Mouse (Mus musculus): ENCODE measurements around the gene Flna.
A peak's percentile ranks its signal among the peaks of the same experiment; 100 is the strongest.

The Flna gene

DNA sequence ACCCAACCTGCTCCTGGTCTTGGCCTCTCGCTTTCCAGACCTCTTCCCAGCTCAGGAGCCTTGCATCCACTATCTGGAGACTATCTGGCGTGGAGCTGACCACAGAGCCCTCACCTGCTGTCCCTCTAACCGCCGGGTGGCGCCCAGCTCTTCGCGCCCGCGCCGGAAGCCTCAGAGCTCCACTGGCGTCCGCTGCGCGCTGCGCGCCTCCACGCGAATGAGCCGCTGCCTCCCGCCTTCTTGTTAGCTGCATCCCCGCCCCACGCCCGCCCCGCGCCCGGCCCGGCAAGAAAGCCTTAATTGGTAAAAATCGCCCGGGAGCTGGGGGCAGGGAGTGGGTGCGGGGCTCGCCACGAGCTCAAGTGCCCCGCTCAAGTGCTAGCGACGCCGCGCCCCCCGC, at the start of gene Flna:
Gene Flna (minus strand): TSS at position 206 of the 400 bp plus-strand sequence.
- DNase-seq (ENCODE audit: low spot score): peak; percentile 61

DNA sequence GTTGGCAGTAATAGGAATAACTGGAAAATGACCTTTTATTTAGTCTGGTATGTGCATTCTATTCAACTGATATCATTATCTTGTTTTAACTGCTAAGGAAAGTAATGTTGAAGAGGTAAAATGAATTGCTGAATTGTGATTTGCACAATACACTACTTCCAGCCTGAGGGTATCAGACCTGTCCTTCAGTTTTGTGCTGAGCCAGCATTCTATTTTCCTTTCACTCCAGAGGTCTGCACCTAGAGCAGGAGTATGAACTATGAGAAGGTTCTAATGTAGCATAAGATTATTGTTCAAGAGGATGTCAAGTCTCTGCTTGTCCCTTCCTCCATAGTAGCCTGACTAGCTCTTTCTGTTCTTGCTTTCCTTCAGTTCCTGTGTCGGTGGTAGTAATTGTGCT, 48.7 kb upstream of the Flna start:
- no peak for DNase-seq (ENCODE audit: low spot score)

DNA sequence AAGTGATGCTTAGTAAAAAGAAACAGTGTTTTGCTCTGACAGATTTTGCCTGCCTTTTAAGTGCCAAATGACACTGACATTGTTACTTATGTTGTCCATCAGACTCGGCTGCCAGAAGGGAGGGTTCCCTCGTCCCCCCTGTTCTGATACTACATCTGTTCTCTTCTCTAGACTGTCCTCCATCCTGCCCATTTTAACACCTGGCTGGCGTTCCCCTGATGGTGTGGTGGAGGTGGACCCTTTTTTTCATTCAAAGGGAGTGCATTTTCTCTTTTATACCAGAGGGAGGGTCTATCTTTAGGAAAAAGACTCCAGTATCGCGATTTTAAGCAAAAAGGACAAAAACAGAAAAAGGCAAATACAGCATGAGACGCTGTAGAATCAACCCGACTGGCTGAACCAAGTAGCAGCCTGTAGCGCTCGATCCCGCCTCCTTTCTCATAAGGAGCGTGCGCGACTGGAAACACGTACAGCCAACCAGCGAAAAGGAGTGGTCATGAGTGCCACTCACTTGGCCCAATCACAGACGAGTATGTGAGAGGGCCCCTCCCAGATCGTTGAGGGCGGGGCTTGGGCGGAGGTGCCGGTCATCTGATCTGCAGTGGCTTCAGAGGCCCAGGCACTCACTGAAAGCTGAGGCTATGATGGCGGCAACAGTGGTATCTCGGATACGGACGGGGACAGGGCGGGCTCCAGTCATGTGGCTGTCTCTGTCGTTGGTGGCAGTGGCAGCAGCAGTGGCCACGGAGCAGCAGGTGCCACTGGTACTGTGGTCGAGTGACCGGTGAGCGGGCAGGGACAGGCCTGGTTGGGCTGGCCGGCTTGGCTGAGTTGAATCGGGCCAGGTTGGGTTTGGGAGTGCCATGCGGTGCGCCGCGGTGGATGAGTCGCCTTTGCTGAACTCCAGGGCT, 47.2 kb upstream of the Flna start, which contains the start of gene Atp6ap1:
Gene Atp6ap1 (plus strand): TSS at position 560 of the 911 bp plus-strand sequence.
- DNase-seq (ENCODE audit: low spot score): peak; percentile 94

DNA sequence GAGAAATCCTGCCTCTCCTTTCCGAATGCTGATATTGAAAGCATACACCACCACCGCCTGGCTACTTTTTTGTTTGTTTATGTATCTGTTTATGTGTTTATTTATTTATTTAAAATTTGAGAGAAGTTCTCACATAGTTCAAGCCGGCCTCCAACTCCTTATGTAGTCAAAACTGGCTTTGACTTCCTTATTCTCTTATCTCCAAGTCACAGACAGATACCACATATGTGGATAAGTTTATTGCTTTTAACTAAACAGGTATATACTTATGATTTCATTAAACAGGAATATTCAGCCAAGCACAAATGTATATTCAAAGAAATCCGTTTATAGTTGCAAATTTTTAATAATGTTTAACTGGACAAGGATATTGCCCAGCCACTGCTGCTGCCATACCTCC, 43.8 kb upstream of the Flna start:
- no peak for DNase-seq (ENCODE audit: low spot score)

DNA sequence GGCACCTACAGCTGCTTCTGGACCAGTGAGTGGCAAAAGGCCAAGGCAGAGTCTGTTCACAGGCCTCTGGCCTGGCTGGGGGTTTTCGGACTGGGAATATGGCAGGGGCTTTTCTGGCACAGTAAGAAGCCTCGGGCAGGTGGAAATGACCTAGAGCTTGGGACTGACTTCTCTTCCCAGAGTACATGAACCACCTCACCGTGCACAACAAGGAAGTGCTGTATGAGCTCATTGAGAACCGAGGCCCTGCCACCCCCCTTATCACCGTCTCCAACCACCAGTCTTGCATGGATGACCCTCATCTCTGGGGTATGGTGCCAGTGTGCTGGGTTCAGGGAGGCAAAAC, 33.4 kb upstream of the Flna start:
- no peak for DNase-seq (ENCODE audit: low spot score)

DNA sequence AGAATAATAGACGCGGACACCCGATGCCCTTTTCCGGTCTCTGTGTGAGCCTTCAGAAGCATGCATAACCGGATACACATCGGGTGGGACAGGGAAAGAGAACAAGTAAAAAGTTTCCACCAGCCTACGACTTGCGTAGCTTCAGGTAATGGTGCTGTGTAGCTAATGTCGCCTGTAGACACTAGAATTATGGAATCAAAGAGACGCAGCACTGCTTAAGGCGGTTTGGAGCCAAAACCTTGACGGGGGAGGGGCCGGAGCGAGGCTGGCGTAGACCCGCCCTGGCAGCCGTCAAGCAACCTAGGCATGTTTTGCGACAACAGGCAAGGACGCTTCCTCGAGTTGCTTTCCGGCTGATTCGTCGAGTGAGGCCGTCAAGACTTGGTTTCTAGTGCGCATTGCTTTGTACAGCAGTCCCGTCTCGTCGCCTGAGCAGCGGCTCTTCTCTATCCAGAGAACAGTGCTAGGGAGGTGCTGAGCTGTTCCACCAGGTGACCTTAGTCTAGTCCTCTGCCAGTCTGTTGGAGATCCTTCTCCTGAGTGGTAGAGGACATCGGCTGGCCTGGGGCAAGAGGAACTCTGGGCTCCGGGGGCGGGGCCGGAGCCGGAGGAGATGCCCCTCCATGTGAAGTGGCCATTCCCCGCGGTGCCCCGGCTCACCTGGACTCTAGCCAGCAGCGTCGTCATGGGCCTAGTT, 32.9 kb upstream of the Flna start:
- DNase-seq (ENCODE audit: low spot score): peak; percentile 92

DNA sequence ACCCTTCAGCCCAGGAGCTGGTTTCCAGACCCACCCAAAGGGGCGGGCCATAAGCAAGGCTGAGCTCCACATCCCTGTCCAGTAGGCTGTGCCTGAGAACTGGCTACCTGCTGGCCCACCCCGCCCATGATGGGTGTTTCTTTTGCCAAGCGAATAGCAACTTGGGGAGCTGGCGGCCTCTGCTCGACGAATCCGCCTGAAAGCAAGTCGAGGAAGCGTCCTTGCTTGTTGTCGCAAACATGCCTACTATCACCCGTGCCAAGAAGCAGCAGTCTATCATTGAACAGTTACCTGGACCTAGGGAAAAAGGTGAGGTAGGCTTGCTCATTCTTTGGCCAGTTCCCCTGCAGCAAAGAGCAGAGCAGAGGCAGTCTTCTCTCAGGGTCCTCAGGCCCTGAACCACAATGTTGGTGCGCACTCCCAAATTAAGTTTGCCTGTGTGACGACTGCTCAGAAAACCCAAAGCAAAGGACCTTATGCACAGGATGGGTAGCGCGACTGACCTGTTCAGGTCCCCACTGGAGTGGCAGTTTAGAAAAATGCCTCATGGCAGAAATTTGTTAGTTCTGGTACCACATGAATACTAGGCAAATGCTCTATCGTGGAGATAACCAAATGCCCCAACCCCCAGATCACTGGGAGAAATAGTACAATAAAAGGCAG, 32.2 kb upstream of the Flna start, which contains the start of the genes Taz and Dnase1l1:
Gene Taz (plus strand): TSS at position 181 of the 663 bp plus-strand sequence.
Gene Dnase1l1 (minus strand): TSS at position 606 of the 663 bp plus-strand sequence.
- peak; percentile 76 for DNase-seq (ENCODE audit: low spot score)

DNA sequence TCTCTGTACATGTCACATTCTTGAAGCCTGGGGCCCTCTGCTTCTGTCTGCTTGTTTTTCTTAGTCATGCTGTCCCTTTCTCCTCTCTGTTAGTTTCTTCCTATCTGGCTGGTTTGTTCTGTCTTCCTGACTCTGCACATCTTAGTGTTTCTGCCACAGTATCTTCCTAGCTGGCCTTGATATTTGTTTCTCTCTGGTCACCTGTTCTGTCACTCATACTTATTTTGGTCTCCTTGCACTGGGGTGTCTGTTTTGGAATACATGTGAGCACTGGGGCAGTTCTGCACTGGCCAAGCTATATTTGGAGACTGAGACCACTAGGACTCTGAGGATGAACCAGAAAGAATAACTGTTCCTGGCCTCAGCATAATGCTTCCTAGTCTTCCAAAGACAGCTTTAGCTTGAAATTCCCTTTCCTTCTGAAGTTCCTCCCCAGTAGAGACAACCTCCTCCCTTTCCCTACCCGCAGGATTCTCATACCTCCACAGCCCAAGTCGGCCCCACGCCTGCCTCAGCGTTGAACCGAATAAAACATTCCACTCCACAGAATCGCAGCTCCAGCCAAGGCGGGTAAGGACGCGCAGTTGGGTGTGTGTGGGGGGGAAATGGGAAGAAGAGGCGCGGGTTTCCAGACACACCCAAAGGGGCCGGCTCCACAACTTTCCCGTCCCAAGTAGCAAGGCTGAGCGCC, 31.6 kb upstream of the Flna start:
- no peak for DNase-seq (ENCODE audit: low spot score)

DNA sequence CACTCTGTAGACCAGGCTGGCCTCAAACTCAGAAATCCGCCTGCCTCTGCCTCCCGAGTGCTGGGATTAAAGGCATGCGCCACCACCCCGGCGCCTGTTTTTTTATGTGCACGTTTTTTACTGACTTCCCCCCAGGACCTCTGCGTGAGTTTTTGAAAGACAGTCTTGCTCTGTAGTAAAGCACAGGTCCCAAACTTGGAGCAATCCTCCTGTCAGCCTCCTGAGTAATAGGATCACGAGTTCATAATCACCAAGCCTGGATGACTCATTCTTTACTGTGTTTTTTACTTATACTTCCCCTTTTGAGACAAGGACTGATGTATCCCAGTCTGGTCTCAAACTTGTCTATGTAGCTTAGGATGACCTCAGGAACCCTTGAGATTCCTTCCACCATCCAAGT, 28.3 kb upstream of the Flna start:
- no peak for DNase-seq (ENCODE audit: low spot score)

DNA sequence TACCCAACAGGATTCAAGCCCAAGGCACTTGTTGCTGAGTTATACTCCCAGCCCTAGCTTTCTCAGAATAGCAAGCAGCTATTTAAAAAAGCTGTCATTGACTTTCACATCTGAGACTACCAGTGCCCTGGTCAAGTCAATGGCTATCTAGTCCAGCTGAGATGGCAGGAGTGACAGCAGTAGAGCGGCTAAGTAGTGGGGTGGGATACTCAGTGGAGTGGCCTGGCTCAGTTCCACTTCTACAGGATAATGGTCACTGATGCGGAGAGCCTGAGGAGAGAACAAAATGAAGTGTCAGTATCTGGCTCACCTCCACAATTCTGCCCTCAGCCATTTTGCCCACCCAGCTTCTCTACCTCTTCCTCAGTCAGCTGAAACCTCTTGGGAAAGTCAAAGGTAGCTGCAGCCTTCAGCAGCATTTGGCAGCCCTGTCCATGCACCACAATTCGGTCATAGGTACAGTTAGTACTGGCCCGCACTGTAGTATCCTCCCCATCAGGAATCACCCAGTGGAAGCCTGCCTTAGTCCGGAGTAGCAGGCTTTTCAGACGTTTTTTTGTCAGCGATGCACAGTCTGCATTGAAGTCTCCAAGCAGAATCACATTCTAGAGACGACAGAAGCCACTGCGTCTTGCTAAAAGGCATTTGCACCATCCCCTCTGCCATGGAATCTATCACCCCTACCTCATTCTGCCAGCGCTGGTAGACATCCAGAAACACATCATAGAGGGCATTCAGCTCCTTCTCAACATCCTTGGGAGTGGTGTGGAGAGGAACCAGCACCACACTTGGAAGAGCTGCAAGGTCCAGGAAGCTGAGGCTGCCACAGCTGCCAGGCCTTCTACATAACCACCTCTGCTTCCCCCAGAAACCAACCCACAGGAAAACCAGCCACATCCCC, 24.1 kb upstream of the Flna start:
- peak; percentile 17 for DNase-seq (ENCODE audit: low spot score)

DNA sequence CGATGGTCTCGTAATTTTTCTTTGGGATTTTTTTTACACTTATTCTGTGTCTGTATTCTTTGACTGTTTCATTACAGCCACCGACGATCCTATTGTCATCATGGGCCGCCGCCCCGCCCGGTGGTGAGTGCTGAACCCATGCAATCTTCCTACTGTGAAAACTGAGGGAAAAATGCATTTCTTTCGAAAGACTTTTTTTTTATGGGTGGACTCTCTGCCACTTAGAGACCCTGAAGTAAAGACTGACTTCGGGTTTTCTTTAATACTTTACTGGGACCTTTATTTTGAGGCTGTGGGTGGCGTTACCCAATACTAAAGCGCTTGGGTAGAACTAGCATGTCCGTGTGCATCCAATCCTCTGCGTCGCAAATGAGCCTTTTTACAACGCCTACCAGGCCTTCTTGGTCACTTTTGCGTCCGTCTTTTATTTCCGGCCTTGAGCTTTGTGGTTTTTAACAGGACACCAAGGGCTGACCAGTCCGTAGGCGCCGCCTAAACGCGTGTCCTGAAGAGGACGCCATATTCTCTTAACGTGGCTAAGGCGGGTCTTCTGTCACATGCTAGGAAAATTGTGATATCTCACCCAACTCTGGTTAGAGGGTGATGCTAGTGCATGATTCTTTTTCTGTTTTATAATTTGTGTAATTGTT, 21.4 kb upstream of the Flna start:
- DNase-seq (ENCODE audit: low spot score): peak; percentile 60

DNA sequence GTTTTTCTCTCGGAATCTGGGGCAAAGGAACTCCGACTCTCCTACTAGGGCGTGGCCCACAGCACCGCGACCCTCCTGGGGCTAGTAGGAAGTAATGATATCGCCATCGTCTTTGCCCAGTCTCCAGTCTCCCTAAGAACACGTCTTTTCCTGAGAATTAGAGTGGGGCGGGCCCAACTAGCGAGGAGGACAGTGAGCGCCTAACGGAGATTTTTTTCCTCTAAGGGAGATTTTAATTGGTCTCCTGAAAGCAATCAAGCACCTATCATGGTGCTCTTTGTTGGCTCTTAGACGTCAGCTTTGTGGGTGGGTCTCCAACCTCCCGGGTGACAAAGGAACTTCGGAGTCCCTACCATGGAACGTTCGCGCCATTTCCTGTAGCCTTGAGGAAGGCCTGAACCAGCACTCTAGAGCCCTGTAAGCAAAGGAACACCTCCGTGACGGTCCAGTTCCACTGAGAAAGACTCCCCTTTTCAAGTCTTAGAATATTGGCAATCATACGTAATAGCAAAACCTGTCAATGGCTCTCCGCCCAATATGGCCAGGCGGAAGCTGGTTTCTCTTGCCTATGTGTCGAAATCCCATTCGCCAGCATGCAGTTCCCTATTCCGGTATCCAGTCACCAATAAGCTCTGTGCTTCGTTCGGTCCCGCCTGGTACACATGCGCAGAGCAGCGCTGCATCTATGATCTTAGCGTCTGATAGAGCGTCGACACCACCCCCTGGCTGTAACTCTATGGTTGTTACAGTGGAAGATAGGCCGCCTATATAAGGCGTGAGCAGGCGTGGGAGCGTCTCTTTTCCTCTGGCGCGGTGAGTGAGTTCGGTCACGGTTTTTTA, 20.7 kb upstream of the Flna start, which contains the start of gene Rpl10:
Gene Rpl10 (plus strand): TSS at position 751 of the 840 bp plus-strand sequence.
- DNase-seq (ENCODE audit: low spot score): peak; percentile 95

DNA sequence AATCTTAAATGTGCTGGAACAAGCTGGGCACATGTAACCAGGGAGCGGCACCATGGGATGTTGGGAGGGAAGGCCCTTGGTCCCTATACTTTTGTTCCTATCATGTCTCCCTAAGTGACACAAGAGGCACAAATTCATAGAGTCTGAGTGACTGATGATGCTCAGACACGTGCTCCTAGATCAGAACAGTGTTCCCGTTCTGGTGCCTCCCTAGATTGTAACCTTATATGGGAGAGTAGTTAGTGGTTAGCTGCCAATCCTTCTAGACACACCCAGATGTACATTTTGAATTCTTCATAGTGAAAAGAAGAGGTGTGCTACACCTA, 20.1 kb upstream of the Flna start:
- no peak for DNase-seq (ENCODE audit: low spot score)

DNA sequence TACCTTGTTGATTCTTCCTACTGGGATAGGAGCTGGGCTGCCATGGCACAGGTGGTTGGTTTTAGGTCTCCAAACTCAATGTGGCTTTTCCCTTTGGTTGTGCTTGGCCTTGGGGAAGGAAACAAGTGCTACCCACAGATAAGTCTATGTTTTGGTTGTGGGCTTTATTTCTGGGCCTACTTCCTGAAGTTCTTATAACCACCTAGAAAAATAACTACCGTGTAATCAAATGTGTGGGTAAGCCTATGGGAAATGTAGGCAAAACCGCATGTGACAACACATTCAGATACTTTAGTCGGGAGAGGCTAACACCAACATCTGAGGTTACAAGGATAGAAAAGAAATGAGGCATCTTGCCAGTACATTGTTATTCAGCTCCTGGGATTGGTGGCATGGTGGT, 8.1 kb upstream of the Flna start:
- no peak for DNase-seq (ENCODE audit: low spot score)

DNA sequence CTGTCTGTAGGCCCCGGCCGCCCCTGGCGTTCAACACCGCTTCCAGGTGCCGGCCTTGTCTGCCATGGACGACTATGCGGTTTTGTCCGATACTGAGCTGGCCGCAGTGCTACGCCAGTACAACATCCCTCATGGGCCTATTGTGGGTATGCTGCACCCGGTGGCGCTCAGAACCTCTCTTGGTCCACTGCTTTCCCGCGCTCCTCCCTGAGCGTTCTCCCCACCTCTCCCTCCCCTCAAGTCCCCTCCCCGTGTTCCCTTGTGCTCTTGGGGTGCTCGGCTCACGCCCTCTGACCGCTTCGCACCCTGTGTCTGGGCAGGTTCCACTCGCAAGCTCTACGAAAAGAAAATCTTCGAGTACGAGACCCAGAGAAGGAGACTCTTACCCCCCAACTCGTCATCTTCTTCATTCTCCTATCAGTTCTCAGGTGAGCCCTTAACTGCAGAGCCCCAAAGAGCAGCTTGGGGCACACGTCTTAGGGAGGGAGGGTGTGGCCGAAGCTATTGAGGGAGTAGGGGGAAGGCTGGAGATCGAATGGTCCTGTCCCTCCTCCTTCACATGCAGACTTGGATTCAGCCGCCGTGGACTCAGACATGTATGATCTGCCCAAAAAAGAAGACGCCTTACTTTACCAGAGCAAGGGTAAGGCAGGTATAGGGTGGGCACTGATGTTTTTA, 5.4 kb upstream of the Flna start:
- DNase-seq (ENCODE audit: low spot score): no peak

DNA sequence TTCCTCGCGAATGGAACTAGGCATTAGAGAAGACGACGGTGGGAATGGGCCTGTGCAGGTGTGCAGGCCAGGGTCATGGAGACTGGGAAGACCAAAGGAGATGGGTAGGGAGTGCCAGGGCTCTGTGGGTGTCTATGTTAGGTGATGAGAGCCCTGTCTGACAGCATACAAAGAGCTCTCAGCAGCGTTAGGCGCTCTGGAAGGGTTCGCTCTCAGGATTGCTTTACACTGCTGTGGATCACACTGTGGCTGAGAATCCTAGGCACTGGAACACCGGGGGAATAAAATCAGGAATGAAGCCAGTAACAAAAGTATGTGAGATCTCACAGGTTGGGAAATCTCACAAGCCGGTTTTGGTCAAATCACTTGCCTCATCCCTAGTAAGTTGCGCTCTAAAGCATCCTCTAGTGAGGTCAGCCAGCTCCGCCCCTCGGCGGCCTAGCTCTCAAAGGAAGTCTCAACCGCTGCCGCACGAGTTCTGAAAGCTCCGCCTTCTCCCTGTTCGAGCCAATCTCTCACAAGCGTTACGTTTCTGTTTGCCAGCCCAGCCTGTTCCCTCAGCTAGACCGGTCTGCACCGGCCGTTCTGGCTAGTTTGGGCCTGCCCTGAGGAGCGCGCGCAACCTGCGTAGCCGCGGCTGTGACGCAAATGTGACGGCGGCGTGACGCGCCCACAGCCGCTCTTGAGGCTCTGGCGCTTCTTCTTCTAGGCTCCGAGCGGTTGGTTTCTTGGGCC, 4.7 kb upstream of the Flna start, which contains the start of gene Emd:
Gene Emd (plus strand): TSS at position 535 of the 735 bp plus-strand sequence.
- DNase-seq (ENCODE audit: low spot score): peak; percentile 94

DNA sequence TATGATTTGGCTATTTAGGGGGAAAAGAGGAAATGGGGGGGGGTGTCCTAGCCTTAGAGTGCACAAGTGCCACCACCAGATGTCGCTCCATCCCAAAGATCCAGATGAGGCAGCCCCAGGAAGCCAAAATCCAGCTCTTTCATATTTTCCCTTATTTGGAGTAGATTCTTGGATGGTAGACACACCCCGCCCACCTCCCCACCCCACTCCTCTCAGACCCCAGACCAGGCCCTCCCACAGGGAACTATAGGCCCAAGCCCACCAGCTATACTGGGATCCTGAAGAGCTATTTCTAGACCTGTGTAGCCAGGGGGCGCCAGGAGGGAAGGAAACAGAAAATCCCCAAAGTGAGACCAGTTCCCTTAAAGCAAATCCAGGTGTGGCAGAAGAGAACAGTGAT, 969 bp downstream of the Flna start:
- peak; percentile 73 for DNase-seq (ENCODE audit: low spot score)

DNA sequence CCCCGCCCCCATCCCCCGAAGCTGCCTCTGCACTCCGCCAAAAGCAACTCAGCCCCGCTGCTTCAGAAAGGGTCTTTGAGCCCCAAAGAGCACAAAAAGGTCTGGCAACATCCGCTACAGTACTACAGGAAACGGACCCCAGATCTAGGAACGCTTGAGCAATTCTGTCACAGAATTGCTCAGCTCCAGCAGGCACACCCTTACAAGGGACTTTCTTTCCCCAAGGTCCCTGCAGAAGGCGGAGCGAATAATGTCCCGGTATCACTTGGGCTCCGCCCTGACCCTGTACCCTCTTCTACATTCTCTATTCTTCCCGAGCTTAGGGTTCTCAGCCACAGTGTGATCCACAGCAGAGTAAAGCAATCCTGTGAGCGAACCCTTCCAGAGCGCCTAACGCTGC, 2.9 kb downstream of the Flna start:
- no peak for DNase-seq (ENCODE audit: low spot score)
